Mouse (Mus musculus): ENCODE measurements around the gene Med16. TPM values are rescaled to one million over a fixed set of nuclear protein-coding genes. Genes with fewer than 3 reads are reported as not detected.
"Not testable (repeated sequence)": the region's sequence is repeated elsewhere in the genome, so short reads cannot be mapped to it uniquely, and the experiment has no call there.

The Med16 gene
- total RNA-seq, 2 experiments from 2014 or later = 53.0 to 54.1 TPM

- no peak for DNase-seq
These were observed 8.9 kb upstream of the Med16 start for GRCm38 (mm10) chr10:79917532-79918100.

- peak; percentile 85 to 87 for DNase-seq
These were observed 8.2 kb upstream of the Med16 start, which contains the start of gene Kiss1r for GRCm38 (mm10) chr10:79916808-79917531. Gene Kiss1r (plus strand): TSS chr10:79916971.

- no peak for DNase-seq
These were observed 7.4 kb upstream of the Med16 start for GRCm38 (mm10) chr10:79916081-79916480.

GRCm38 (mm10) chr10:79914948-79915596, 6.3 kb upstream of the Med16 start:
- no peak for DNase-seq

GRCm38 (mm10) chr10:79914131-79914947, 5.6 kb upstream of the Med16 start:
- DNase-seq = no peak

GRCm38 (mm10) chr10:79912412-79912811, 3.7 kb upstream of the Med16 start:
- no peak for DNase-seq

DNA sequence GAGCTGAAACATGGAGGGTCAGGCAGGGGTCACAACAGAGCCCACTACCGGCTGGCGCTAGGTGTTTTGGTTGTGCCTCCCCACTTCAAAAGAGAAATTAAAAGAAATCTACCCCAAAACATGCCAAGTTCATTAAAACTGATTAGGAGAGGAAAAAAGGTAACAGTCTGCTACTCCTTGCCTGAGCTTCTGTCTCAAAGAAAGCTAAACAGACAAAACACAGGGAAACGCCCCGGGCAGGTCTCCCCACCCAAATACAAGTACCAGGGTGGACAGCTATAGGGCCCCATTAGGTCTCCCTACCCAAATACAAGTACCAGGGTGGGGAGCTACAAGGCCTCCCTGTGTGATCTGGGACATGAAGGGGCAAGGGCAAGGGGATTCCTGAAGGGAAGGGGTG, 1.8 kb upstream of the Med16 start, which contains the start of gene Gm26602:
Gm26602 (plus strand) TSS at position 301 of the 400 bp plus-strand sequence.
- no peak for DNase-seq

GRCm38 (mm10) chr10:79909092-79909922, 584 bp upstream of the Med16 start:
- peak; percentile 48 for DNase-seq

- DNase-seq = no peak
These were observed 1.3 kb downstream of the Med16 start for GRCm38 (mm10) chr10:79907415-79907814.

DNA sequence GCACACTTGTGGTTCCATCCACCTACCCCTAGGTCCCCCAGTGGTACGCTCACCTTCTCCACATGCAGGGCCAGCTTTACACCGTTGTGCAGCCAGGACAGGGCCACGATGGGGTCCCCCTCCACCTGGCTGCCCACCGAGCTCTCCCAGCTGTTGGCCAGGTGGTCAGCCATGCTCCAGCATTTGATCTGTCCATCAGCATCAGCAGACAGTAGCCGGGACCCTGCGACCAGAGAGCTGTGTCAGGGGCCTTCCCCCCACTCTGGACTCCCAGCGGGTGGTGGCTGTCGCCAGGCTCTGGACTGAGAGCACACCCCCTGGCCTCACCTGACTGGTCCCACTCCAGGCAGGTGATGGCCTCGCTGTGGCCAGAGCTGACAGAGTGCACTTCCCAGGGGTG, 2.0 kb downstream of the Med16 start:
- no peak for DNase-seq

- DNase-seq = peak; percentile 68 to 77
These were observed 7.7 kb downstream of the Med16 start for GRCm38 (mm10) chr10:79900951-79901410.

DNA sequence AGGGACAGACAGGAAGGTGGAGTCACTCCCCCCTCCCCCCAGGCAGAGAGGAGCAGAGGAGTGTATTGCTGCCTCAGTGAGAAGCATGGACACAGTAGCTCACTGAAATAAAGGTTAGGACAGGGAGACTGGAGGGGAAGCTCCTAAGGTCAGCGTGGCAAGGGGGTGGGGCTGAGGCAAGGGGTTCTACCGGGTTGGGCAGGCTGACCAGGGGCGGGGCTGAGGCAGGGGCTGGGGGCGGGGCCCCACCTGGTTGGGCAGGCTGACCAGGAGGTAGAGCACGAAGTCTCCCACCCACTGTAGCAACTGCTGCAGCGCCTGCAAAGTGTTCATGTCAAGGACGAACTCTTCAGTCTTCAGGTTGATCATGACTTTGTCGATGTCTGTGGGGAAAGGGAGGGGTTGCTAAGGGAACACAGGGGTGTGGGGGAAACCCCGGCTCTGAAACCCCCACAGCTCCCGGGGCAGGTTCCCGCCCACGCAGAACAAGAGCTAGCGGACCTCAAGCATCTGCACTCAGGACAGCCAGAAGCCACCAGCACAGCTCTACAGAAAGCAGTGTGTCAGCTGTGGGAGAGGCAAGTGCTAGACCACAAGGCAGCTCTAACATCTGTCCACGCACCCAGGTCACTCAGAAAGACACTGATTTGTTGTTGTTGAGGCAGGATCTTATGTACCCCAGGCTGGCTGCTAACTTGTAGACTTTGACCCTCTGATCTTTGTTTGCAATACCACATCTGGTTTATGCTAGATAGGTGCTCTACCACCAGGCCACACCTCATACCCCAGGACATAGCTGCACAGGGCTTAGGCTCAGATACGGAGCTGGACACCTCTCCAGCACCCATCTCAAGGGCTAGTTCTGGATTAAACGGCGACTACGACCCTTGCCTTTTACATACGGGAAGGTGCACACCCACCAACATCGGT, 11.1 kb downstream of the Med16 start:
- DNase-seq = no peak

DNA sequence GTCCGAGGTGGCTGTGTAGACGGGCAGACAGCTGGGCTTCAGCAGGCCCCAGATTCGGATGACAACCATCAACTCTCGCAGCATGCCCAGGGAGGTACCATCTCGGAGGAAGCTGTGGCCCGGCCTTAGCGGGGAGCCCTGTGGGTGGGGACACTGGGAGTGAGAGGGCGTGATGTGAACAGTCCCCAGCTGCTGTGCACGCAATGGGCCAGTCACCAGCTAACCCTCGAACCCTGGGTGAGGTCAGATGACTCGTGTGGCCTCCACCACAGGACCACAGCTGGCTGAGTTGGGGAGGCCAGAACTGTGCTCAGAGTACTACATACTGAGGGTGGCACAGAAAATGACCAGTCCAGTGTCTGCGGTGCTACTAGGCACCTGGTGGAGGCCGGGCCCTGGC, 11.9 kb downstream of the Med16 start:
- DNase-seq = no peak

DNA sequence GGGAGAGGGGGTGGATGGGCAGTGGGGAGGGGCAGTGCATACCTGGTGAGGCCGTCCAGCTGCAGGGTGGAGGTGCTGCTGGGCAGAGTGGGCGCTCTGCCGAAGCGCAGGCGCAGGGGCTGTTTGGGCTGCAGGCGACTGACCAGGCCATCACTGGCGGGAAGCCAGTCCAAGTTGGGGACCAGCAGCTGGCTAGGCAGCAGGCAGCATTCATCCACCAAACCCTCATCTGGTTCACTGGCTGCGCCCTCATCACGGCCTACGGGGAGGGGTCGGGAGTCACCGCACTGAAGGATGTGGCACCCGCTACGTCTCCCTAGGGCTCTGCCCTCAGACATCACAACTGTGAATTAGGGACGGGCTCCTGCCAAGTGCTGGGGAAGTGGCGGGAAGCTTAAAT, 12.4 kb downstream of the Med16 start:
- DNase-seq = no peak

DNA sequence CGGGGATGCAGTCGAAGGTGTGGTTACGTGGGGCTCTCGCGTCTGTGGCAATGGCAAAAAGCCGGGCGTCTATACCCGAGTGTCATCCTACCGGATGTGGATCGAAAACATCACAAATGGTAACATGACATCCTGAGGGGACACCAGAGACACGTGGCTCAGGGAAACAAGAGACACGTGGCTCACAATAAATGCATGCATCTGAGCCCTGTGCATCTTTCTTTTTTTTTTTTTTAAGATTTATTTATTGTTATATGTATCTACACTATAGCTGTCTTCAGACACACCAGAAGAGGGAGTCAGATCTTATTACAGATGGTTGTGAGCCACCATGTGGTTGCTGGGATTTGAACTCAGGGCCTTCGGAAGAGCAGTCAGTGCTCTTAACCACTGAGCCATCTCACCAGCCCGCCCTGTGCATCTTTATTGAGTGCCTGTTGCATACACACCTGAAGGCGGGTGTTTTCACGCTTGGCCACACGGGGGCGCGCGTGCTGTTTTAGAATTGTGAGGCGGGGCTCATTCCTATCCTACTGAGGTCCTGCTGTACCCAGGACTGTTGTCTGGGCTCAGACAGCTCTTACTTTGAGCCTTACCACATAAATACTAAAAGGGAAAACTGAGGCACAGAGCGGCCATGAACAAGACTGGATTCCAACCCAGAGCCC, 16.1 kb downstream of the Med16 start:
- DNase-seq = peak; percentile 65 to 78

- DNase-seq = no peak
These were observed 18.1 kb downstream of the Med16 start, which contains the start of gene Cfd for GRCm38 (mm10) chr10:79890670-79891069. Gene Cfd (plus strand): TSS chr10:79890853.

DNA sequence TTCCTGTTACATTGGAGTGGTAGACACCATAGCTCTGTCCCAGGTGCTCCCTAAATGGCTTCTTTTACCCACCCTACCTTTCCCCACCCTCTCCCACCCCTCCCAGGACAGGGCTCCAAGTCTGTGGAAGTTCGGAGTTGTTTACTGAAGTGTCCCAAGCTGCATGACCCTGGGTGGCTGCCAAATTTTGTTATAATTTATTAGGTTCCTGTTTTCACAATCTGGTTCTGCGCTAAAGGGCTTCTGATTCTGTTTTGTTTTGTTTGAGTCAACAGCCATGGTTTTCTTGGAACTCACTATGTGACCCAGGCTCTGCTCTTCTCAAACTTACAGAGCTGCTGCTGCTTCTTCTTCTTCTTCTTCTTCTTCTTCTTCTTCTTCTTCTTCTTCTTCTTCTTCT, 19.3 kb downstream of the Med16 start:
- no peak for DNase-seq

- DNase-seq = no peak
These were observed 22.1 kb downstream of the Med16 start for GRCm38 (mm10) chr10:79886611-79887010.

DNA sequence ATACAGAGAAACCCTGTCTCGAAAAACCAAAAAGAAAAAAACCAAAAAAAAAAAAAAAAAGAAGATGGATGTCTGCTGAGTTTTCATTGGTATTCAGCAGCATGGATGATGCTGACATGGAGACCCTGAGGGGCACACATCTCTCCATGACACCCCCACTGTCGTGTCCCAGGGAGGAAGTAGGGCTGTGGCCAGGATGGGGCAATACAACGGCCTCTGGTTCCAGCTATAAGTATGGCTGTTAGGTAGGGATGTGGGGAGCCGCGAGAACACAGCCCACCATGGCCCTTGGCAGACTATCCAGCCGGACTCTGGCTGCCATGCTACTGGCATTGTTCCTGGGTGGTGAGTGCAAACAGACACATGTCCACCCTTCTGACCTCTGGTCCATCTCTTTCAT, 22.7 kb downstream of the Med16 start, which contains the start of gene Elane:
Elane (plus strand) TSS at position 194 of the 400 bp plus-strand sequence.
- DNase-seq = no peak

DNA sequence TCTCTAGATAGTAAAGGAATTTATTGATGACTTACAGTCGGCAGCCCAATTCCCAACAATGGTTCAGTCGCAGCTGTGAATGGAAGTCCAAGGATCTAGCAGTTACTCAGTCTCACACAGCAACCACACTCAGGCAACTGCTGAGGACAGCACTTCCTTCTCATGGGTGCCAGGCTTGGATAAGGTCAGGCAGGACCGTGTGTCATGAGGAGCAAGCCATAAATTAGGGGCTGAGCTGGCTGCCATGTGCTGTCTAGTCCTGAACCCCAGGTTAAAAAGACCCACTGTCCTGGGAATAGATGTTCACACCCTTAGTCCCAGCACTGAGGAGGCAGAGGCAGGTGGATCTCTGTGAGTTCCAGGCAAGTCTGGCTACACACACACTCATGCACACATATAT, 23.8 kb downstream of the Med16 start:
- not testable (repeated sequence) for DNase-seq
